Mouse (Mus musculus): ENCODE measurements at regions not wholly inside any gene's neighbourhood (a gene's known extent, or its start where the extent isn't known, plus 50 kb on each side); places are given as distances from the start of the nearest gene placed in this dataset.
A peak's percentile ranks its signal among the peaks of the same experiment; 100 is the strongest.

GRCm38 (mm10) chr19:55985518-55985917 lies 243.9 kb downstream of the Tcf7l2 start:
- no peak for DNase-seq

GRCm38 (mm10) chr19:55991791-55992726 lies 250.4 kb downstream of the Tcf7l2 start:
- no peak for DNase-seq

- DNase-seq = no peak
These were observed 251.1 kb downstream of the Tcf7l2 start for GRCm38 (mm10) chr19:55992727-55993066.

- DNase-seq = no peak
These were observed 254.1 kb downstream of the Tcf7l2 start for GRCm38 (mm10) chr19:55995721-55996120.

- DNase-seq = no peak
These were observed 257.0 kb downstream of the Tcf7l2 start for GRCm38 (mm10) chr19:55998454-55999180.

GRCm38 (mm10) chr19:55999409-55999808 lies 257.8 kb downstream of the Tcf7l2 start:
- DNase-seq = no peak

- no peak for DNase-seq
These were observed 259.8 kb downstream of the Tcf7l2 start for GRCm38 (mm10) chr19:56001428-56001827.

- DNase-seq = peak; percentile 14
These were observed 264.3 kb downstream of the Tcf7l2 start for GRCm38 (mm10) chr19:56005886-56006285.

- no peak for DNase-seq
These were observed 265.8 kb downstream of the Tcf7l2 start for GRCm38 (mm10) chr19:56007433-56007832.

GRCm38 (mm10) chr19:56010766-56011165 lies 269.1 kb downstream of the Tcf7l2 start:
- DNase-seq = no peak

- no peak for DNase-seq
These were observed 269.7 kb downstream of the Tcf7l2 start for GRCm38 (mm10) chr19:56011292-56011691.

GRCm38 (mm10) chr19:56016548-56017346 lies 270.2 kb upstream of the Habp2 start:
- no peak for DNase-seq

- DNase-seq = no peak
These were observed 269.4 kb upstream of the Habp2 start for GRCm38 (mm10) chr19:56017524-56017923.

GRCm38 (mm10) chr19:56019143-56019542 lies 267.8 kb upstream of the Habp2 start:
- DNase-seq = no peak

GRCm38 (mm10) chr19:56022348-56022747 lies 264.6 kb upstream of the Habp2 start:
- no peak for DNase-seq

- DNase-seq = no peak
These were observed 262.3 kb upstream of the Habp2 start for GRCm38 (mm10) chr19:56024599-56024998.

- peak; percentile 43 for DNase-seq
These were observed 257.3 kb upstream of the Habp2 start for GRCm38 (mm10) chr19:56029428-56030281.

GRCm38 (mm10) chr19:56030401-56030925 lies 256.5 kb upstream of the Habp2 start:
- no peak for DNase-seq

- no peak for DNase-seq
These were observed 252.4 kb upstream of the Habp2 start for GRCm38 (mm10) chr19:56034552-56034951.

- no peak for DNase-seq
These were observed 249.4 kb upstream of the Habp2 start for GRCm38 (mm10) chr19:56037584-56037983.

- no peak for DNase-seq
These were observed 247.6 kb upstream of the Habp2 start for GRCm38 (mm10) chr19:56039091-56040004.

All from right cerebral cortex, postnatal 4 days (tissue).